Mouse (Mus musculus) kidney, adult 9 months (tissue): ENCODE results near the gene Psmb8.
"Not testable (repeated sequence)": the region's sequence is repeated elsewhere in the genome, so short reads cannot be mapped to it uniquely, and the experiment has no call there.

ENCODE experiments used
- DNase-seq: peaks from one replicate; pipeline ENCODE4 v3.0.0; 2022

The Psmb8 gene

DNA sequence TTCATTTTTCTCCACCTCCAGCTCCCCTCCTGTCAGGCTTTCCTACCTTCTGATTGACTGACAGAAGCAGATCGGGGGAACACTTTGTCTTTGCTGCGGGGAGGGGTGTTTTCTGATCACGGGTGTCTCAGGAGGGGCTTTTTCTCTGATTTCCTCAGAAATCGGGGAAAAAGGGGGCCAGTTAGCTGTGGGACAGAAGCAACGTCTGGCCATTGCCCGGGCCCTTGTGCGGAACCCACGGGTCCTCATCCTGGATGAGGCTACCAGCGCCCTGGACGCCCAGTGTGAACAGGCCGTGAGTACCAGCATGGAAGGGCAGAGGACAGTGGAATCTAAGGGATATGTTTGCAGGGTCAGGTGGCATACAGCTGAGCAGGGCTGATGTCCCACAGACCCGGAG is 17.7 kb downstream of the Psmb8 start:
- no peak for DNase-seq

DNA sequence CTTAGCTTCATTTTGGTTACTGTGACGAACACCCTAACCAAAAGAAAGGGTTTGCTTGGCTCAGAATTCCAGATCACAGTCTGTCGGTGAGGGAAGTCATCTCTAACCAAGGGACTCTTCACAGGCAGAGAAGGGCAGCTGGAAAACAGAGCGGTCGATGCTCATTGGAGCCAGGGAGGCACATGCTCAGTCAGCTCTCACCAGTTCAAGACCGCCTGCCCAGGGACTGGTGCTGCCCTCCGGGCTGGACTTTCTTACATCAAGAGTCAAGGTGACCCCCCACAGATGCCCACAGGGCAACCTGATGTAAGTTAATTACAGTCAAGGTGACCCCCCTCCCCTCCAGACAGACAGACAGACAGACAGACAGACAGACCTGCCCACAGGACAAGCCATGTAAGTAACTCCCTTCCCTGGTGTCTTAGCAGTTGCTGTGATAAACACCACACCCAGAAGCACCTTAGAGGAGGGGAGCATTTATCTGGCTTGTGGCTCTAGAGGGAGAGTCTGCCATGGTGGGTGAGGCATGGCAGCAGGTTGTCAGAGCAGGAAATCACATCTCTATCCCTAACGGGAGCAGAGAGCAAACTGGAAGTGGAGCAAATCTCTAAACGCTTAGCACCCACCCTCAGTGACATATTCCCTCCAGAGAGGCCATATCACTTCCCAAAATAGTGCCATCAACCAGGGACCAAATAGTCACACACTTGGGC is 19.9 kb downstream of the Psmb8 start:
- no peak for DNase-seq

DNA sequence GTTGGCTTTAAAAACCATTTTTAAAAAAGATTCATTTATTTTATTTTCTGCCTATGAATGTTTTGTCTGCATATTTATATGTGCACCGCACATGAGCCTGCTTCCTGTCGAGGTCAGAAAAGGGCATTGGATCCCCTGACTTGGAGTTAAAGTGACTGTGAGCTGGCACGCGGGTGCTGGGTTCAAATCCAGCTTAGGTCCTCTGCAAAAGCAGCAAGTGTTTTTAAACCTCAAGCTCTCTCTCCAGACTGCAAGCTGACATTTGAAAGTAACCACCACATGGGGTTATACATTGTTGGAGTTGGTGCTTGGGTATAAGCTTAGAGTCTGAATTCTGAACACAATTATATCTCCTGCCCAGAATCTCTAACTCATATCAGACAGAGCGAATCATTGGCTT is 20.5 kb downstream of the Psmb8 start:
- no peak for DNase-seq

DNA sequence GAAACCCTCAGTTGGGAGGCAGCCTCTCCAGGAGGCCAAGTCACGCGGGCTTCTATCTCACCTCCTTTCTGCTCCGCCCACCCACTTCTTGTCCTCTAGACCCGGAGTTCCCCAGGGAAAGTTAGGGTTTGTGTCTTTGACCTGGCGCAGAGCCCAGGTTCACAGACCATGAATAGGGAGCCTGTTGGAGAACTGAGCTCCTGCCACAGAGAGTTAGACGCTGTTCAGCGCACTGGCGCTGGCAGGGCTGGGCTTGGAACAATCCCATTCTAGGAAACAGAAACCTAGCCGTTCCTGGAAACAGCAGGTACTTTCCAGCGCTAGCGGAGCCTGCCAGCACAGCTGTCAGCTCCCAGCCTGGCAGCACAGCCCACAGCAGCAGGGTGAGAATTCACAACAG is 21.2 kb downstream of the Psmb8 start:
- DNase-seq: peak; percentile 91

DNA sequence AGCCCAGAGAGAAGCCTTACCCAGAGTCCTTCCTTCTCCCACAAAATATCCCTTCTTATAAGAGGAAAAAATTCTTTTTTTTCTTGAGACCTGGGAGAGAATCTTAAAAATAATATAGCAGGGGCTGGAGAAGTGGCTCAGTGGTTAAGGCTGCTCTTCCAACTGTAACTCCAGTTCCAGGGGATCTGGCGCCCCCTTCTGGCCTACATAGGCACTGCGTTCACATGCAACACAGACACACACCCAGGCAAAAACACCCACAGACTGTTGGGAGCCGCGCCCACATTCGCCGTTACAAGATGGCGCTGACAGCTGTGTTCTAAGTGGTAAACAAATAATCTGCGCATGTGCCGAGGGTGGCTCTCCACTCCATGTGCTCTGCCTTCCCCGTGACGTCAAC is 21.6 kb downstream of the Psmb8 start:
- peak; percentile 77 for DNase-seq

DNA sequence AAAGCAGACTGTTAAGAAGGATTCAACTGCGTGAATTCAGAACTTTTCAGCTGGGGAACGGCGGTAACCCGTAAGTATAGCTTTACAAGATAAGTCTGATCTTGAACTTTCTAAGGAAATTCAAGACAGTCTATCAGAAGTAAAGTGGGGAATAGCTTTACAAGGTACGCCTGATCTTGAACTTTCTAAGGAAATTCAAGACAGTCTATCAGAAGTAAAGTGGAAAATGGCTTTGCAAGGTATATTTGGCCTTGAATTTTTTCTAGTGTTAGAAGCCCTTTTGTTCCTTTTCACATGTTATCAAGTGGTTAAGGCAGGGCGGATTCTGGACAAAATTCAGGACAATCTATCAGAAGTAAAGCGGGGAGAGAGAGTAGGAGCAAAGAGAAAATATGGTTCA is 22.3 kb downstream of the Psmb8 start:
- DNase-seq: peak; percentile 68

DNA sequence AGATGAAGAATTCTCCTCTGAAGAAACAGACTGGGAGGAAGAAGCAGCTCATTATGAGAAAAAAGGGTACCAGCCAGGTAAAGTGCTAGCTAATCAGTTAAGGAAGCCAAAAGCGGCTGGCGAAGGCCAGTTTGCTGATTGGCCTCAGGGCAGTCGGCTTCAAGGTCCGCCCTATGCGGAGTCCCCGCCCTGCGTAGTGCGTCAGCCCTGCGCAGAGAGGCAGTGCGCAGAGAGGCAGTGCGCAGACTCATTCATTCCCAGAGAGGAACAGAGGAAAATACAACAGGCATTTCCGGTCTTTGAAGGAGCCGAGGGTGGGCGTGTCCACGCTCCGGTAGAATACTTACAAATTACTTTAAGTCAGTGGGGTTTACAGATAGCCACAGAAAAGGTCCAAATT is 22.9 kb downstream of the Psmb8 start:
- DNase-seq: not testable (repeated sequence)

DNA sequence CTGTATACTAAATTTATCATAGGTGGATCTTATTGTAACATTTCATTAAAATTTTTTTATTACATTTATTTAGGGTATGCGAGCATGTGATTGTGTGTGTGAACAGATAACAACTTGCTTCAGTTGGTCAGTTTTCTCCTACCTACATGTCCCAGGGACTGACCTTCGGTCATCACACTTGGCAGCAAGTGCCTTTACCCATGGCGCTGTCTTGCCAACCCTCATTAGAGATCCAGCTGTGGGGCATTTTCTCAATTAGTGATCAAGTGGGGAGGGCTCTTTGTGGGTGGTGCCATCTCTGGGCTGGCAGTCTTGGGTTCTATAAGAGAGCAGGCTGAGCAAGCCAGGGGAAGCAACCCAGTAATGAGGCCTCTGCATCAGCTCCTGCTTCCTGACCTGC is 27.3 kb downstream of the Psmb8 start:
- peak; percentile 56 for DNase-seq

DNA sequence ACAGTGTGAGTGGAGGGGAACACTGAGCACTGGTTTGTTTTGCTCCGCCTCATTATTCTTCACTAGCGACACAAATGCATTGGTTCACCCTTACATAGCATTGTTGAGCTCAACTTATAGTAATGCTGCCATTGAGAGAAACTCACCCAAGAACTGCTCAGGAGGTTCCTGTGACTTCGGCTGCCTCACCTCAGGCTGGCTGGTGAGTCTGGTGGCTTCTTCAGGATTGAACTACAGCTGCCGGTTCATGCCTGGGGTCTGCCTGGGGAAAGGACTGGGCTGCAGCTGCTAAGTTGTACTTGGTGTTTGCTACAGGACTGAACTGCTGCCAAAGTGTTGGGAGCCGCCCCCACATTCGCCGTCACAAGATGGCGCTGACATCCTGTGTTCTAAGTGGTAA is 27.9 kb downstream of the Psmb8 start:
- no peak for DNase-seq

DNA sequence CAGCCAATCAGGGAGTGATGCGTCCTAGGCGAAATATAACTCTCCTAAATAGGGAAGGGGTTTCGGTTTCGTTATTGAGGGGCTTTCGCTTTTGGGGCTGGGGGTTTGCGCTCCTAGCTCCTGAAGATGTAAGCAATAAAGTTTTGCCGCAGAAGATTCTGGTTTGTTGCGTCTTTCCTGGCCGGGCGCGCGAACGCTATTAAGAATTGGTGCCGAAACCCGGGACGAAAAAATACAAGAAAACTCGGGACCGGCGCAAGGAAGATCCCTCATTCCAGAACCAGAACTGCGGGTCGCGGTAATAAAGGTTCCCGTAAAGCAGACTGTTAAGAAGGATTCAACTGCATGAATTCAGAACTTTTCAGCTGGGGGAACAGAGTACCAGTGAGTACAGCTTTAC is 28.4 kb downstream of the Psmb8 start:
- DNase-seq: not testable (repeated sequence)

DNA sequence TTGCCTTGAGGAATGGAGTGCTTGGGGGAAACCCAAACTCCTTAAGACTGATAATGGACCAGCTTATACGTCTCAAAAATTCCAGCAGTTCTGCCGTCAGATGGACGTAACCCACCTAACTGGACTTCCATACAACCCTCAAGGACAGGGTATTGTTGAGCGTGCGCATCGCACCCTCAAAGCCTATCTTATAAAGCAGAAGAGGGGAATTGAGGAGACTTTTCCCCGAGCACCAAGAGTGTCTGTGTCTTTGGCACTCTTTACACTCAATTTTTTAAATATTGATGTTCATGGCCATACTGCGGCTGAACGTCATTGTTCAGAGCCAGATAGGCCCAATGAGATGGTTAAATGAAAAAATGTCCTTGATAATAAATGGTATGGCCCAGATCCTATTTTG is 33.5 kb downstream of the Psmb8 start:
- DNase-seq: not testable (repeated sequence)

DNA sequence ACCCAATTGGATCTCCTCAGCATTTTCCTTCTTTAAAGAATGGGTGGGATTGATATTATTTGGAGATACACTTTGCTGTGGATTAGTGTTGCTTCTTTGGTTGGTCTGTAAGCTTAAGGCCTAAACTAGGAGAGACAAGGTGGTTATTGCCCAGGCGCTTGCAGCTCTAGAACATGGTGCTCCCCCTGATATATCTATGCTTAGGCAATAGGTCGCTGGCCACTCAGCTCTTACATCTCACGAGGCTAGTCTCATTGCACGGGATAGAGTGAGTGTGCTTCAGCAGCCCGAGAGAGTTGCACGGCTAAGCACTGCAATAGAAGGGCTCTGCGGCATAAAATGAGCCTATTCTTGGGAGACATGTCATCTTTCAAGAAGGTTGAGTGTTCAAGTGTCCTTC is 34.5 kb downstream of the Psmb8 start:
- DNase-seq: not testable (repeated sequence)

DNA sequence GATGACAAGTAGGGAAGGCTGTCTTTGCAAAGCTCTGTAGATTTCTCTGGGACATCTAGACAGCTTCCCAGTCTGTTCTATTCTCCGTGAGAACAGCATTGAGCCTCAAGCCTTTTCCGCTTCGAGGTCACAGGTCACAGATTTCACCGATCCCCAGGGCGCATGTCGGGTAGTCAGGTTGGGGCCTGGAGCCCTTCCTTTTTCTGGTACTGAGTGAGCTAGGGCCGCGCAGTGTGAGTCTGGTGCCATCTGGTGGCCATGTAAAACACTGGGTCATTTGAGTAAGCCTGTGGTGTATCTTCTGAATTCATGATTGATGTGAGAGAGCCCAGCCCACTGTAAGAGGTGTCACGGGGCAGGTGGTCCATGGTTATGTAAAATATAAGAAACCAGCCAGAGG is 37.4 kb downstream of the Psmb8 start:
- DNase-seq: peak; percentile 84

DNA sequence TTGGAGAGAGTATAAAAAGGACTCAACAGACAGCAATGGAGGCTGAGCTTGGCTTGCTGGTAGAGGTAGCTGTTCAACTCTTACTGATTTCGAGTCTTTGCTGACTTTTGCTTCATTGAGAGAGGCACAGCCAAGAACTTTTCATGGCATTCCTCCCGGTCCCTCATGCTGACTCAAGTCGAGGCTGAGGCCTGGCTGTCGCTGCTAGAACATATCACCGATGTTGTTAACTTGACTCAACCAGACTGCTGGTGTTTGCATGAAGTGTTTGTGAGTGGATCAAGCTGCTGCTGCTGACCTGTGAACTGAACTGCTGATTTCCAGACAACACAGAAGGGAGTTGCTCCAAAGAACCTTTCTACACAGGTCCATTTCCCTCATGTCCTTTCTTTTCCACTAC is 39.2 kb downstream of the Psmb8 start:
- no peak for DNase-seq

DNA sequence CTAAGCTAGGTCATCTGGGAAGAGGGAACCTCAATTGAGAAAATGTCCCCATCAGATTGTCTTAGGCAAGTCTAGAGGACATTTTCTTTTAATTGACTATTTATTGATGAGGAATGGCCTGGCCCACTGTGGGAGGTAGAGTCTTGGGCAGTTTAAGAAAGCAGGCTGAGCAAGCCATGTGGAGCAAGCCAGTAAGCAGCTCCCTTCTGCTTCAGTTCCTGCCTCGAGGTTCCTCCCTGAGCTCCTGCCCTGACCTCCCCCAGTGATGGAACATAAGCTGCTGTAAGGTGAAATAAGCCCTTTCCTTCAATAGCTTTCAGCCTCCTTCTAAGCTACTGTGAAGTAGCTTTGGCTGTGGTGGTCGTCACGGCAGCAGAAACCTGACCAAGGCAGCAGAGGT is 40.2 kb downstream of the Psmb8 start:
- DNase-seq: no peak

DNA sequence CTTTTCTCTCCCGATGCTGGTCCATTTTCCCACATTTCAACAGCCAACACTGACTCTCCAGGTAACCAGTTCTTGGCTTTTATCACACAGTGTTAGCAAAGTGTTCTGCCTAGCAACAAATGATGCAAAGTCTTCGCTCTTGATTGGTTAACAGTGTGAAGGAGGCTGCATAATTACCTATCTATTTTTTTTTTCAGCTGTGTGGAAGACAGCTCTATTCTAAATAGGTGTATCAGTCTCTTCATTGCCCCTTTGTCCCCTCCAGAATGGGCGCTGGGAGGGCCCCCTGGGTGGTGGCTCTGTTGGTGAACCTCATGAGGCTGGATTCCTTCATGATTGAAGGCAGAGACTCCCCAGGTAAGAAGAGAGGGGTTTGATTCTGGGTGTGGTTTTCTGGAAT is 41.2 kb downstream of the Psmb8 start, which contains the start of gene H2-Ob:
H2-Ob (plus strand) TSS at position 198 of the 400 bp plus-strand sequence.
- DNase-seq: peak; percentile 74

DNA sequence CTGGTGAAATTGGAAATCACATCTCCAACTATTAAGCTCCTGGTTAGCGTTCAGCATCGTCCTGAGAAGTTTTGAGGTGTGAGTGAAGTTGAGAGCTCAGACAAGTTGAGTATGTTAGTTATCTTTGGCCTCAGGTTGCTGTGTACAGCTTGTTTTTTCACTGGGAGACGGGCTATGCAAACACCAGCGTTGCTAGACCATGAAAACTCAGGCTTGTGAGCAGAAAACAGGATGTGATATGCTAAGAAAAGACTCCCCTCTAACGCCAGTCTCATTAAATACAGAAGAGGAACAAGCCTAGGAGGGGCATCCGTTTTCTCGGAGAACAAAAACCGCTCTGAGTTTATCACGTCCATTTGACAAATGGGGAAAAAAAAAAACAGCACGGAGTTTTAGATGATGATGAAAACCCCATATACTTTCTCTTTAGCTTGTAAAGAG is 42.1 kb downstream of the Psmb8 start:
- no peak for DNase-seq

DNA sequence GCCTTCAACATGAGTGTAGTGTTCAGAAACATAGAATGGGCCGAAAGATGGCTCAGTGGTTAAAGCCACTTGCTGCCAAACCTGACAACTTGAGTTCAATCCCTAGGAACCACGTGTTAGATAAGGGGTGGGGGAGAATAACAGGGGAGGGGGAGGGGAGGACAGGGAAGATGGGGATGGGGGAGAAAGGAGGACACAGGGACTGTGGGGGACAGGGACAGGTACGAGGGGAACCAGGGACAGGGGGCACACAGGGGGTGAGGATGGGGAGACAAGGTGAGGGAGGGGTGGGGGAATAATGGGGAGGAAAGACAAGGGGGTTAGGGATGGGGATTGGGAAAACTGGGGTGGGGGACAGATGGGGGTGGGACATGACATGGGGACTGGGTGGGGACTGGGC is 42.8 kb downstream of the Psmb8 start:
- no peak for DNase-seq

DNA sequence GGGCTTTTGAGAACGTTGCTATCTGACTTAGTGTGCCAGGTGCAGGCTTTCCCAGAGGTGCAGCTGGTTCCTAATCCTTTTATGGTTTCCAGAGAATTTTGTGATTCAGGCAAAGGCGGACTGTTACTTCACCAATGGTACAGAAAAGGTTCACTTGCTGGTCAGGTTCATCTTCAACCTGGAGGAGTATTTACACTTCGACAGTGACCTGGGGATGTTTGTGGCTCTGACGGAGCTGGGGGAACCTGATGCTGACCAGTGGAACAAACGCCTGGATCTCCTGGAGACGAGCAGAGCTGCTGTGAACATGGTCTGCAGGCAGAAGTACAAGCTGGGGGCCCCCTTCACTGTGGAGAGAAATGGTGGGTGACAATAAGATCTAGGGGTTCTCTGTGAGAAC is 43.4 kb downstream of the Psmb8 start:
- no peak for DNase-seq

DNA sequence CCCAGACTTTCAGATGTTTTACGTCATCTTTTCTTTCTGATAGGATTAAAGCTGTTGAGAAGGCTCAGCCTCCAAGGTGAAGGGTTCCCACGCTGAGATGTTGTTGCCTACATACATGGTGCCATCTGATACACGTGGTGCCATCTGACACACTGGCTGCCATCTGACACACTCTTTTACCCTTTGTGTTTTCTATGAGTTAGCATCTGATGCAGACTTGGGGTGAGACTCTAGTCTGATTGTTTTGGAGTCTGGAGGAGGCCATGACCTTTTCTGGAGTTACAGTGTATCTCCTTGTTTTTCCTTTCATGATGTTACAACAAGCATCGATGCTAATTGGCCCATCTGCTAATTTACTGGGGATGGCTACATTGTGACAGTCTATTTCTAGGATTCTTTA is 47.1 kb downstream of the Psmb8 start:
- no peak for DNase-seq

DNA sequence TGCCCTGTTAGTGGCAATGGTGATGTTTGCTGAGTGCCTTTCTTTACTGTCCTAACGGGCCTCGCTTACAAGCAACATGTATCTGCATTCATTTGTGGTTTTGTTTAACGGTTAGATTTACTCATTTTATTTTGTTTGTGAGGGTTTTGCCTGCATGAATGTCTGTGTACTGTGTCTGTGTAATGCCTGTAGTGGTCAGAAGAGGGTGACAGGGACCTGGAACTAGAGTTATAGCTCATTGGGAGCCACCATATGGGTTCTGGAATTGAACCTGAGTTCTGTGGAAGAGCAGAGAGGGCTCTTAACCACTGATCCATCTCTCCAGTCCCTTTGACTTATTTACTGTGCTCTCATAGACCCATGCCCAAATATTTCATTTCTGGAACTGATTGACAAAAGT is 49.5 kb downstream of the Psmb8 start:
- no peak for DNase-seq

DNA sequence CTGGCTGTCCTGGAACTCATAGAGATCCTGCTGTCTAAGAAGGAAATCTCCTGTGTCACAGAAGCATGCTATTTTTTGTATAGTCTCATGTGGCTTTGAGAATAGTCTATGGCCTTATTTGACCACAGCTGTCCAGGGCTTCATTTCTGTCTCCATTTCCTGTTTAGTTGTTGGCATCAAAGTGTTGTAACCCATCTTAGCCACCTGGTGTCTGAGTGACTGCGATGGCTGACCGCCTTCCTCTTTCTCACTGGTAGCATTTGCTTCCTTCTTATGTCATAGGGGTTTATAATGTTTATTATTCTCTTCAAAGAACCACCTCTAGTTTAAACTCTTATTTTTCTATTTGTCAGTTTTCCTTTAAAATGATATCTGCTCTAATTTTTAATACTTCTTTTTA is 51.2 kb downstream of the Psmb8 start:
- no peak for DNase-seq

DNA sequence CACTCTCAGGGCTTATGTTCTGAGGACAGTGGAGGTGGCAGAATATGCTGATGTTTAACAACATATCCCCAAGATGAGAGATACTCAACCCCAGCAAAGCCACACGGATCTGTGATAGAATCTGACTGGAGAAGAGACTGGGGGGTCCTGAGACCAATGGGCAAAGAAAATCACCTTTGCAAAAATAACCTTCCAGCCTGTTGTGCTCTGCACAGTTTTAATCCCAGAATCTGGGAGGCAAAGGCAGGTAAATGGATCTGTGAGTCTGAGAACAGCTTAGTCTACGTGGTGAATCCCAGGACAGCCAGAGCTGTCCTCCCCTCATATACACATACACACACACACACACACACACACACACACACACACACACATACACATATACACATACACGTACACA is 51.8 kb downstream of the Psmb8 start:
- no peak for DNase-seq

DNA sequence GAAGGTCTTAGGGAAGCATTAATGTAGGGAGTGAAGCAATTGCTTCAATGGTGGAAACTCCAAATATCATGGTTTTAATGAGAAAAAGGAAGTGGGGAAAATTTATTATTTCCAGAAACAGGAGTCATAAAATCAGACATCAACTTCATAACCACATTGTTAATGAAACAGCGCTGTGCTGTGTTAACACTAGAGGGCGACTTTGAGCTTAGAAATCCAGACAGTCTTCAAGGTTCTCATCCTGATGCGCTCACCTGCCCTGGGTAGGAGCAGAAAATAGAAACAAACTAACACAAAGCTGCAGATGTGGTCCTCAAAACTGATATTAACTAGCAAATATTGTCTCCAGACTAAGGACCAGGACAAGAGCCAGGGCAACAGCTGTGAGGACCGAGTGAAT is 52.4 kb downstream of the Psmb8 start:
- peak; percentile 65 for DNase-seq
